Mouse (Mus musculus): ENCODE measurements at regions not wholly inside any gene's neighbourhood (a gene's known extent, or its start where the extent isn't known, plus 50 kb on each side); places are given as distances from the start of the nearest gene placed in this dataset.

DNA sequence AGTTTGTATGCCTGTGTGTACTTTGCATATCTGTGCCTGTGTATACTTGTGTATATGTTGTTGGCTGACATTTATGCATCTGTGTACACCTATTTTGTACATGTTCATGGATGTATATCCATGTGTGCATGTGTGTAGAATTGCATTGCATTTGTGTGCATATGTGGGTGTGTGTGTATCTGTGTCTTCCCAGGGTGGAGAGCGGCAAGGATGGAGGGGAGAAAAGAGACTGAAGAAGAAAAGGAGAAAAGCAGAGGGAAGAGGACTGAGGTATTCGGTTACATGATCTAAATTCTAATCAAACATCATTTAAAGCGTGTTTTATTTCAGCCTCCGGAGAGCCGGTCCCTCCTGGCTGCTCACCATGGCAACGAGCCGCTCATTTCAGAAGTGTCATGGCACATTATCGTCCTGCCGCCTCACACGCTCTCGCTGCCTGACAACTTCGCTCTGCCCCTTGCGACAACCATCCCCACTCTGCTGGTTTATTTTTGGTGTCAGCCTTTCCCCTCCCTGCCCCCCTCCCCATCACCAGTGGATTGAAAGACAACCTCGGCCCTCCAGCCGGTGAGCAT lies 58.6 kb downstream of the Mrm1 start:
- peak; percentile 61 to 62 for DNase-seq

GRCm38 (mm10) chr11:84759478-84759986 lies 59.8 kb downstream of the Mrm1 start:
- DNase-seq: peak; percentile 89 to 90

- no peak for DNase-seq
These were observed 67.3 kb downstream of the Mrm1 start for GRCm38 (mm10) chr11:84752007-84752406.

DNA sequence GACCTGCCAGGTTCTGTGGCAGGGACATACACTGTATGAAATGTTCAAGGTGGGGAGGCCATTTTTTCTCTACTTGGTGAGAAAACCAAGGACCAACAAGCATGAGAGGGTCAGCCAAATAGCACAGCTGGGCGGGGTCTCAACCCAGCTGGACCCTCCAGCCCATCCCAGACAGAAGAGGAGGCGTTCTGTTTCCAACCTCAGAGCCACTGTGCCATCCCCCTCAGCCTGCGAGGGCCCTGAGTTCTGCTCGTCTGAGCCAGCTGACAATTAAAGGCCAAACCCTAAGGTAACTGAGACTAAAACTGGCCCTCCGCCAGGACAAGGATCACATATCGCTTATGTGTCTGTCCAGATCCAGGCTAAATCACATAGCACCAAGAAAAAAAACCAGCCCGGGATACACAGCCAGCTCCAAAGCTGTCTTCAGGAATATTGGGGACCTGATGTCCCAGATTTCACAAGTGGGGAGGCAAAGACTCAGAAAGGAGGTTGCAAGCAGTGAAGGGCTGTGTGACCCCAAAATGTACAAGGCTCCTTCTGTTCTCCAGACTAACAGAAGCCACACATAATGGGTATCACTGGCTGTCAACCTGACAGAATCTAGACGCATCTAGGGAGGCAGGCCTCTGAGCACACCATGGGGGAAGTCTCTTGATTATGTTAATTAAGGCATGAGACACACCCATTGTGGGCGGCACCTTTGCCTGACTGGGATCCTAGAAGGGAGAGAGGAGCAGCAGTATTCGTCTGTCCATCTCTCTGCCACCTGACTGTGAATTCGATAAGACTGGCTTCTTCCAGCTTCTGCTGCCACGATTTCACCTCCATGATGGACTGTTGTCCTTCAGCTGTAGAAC lies 69.6 kb downstream of the Mrm1 start:
- peak in 1 of 2 experiments; percentile 20 for DNase-seq

GRCm38 (mm10) chr11:84738769-84739589 lies 80.3 kb downstream of the Mrm1 start:
- peak; percentile 45 to 52 for DNase-seq

DNA sequence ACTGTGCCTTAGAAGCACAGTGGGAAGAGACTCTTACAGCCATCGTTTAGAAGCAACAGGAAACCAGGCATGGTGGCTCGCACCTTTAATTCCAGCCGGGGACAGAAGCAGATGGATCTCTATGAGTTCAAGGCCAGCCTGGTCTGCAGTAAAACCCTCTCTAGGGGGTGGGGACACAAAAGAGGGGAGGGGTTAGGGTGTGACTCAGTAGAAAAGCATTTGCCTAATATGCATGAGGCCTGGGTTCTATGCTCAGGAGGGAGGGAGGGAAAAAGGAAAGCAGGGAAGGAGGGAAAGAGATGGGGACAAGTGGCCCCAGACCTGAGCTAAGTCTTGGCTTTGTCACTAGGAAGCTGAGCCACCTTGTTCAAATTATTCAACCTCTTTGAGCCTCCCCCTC lies 81.2 kb downstream of the Mrm1 start:
- no peak for DNase-seq

DNA sequence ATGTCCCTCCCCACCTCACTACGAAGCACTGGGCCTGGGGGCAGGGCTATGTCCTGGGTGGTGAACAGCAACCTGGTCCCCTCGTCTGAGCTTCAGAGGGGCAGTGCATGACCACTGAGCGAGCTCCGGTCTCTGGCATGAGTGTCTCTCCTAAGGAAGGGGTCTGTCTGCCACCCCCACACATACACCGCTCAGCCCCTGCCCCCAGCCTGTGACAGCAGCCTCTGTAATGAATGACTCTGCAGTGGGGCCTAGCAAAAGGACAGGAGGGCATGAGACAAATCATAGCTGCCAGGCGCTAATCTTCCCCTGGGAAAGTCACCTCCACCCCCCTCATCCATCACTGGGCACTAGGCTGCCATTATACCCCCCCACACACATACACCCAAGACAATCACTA lies 87.4 kb downstream of the Mrm1 start:
- no peak for DNase-seq

DNA sequence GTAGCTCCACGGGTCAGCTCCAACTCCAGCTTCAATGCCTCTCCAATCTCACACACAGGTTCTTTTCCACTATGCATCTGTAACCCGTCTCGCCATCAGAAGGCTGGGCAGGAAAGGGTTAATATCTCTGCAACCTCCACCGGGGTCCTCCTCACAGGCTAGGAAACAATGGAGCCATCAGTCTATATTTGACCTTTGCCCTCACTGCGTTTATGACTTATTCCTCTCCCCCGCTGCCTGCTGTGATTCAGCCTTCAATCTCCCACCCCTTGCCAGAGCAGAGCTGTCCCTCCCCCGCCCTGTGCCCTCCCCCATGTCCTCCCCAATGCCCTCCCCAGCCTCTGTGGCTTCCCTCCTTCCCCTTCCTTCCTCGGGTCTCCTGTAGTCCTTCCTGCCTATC lies 89.1 kb downstream of the Mrm1 start:
- DNase-seq: no peak

DNA sequence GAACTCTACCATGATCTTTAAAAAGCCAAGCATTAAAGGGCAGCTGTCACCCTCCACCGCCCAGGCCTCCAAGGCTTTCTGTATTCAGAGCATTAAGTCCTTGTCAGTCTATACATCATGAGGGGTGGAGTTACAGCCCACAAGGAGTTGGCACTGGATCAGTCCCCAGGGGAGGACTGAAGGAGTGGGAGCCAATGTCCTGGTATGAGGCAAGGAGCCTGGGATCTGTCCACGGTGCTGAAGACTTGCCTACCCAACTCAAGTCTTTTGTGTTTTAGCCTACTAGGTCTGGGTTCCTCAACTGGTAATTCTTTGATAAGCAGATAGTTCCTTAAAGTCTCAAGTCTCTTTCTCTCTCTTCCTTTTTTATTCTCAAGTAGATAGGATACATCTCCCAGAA lies 90.1 kb downstream of the Mrm1 start:
- DNase-seq: no peak

DNA sequence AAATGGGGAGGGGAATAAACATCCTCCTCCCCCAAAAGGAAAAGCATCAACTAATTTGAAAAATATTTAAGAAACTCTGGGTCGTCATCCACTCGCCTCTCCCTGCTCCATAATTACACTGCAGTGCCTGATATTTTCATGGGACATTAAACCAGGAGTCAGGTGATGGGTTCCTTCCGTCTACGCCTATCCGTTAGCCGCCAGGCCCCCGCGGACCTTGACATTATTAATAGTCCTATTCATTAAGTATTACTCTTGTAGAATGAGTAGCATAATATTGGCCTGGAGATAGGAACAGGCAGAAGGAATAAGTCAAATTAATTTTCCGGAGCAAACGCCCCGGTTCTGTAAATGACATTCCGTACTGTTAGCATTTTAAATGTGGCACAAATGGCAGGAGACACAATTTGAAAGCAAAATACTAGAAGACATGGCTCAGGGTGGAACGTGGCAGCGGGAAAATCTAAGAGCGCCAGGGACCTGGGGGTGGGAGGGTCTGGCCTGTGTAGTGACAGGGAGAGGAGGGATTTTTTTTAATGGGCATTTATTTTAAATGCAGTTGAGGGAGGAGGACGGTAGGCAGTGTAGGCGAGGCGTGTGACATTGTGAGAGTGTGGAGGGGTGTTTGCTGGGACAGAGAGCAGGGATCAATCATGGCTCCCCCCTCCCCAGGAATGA lies 93.2 kb downstream of the Mrm1 start:
- no peak for DNase-seq

DNA sequence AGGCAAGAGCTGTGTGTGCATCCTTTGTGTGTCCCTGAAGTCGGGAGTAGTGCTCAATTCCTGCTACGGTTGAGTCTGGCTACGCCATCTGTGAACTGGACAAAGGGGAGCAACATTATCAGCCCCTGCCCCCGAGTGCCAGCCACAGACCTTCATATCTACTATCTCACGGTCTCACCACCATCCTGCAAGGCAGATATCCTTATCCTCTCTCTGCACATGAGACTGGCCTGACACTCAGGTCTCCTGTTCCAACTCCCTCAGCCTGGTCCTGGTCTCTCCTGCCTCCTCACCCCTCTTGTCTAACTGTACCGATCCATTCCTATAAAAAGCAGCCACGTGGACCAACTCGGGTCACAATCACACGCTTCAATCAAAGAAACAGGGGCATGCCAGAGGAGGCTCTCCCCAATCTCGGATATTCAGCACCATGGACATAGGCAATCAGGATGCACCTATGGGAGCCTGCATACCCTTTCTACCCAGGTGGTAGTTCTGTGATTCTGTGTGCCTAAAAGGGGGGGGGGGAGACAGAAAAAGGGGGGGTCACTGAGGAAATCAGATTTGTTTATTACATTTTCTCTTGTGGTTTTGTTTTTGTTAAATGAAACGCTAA lies 94.0 kb downstream of the Mrm1 start:
- DNase-seq: no peak

DNA sequence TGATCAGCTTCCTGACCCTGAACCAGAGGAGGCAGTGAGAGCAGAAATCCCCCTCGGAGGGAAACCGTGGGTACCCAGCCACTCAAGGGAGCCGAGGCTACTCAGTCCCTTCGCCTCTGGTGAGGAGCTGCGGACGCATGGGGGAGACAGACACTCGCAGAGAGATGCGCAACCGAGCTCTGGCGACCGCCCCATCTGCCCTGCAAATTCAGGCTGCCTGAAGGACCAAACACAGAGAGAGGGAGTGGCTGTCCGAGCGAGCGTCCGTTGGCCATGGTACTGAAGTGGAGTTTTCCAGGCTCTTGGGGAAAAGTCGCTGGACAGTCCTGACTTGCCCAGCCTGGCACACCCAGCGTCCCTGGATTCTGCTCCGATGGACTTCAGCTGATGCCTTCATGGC lies 95.2 kb downstream of the Mrm1 start:
- DNase-seq: peak; percentile 76 to 79

DNA sequence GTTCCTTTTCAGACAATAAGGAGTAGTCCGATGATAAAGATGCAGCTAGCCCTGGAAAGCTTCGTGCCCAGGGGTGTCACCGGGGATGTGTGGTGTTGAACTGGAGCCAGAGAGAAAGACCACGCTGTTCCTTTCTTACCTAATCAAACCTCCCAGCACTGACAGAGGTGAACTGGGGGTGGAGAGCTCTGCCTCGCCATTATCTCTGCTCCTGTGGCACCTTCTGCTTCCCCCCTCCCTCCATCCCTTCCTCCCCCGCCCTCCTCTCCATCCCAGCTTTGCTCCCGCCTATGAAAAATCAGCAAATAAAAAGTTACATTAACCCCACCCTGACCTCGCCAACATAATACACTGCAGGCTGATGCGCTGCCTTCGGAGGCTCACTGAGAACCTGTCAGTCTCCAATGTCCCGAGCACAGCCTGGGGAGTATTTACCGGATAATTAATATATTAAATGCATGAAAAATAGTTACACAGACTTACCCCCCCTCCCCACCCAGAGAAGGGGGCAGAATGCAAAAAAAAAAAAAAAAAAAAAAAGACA lies 96.6 kb downstream of the Mrm1 start:
- no peak for DNase-seq

GRCm38 (mm10) chr11:84721979-84722378 lies 97.3 kb downstream of the Mrm1 start:
- DNase-seq: peak; percentile 41 to 54

DNA sequence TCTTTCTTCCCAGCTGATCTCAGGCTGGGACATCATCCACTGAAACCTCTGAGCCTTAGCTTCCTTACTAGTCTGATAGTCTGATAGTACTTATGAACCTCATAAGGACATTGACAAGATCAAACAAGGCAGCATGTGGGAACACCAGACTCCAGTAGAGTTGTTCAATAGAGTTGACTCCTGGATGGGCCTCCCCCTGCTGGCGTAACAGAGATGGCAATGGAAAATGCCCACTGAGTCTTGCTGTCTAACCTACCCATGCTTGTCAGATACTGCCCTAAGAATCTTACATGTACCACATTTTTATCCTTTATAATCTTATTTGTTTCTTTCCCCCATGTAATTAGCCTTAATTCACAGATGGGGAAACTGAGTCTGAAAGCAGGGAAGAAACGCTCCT lies 98.2 kb downstream of the Mrm1 start:
- DNase-seq: no peak

DNA sequence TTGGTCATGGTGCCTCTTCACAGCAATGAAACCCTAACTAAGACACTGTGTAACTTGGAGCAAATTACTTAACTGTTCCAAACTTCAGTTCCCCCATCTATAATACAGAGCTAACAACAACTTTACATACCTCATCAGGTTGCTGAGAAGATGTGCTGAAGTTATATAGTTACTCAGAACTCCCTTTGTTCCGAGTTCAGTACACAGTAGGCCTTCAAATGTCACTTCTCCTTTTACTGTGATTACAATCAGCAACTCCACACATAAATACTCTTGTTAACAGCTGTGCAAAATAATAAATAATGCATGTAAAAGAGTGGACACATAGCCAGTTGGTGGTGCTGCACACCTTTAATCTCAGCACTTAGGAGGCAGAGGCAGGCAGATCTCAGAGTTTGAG lies 99.5 kb downstream of the Mrm1 start:
- DNase-seq: no peak

DNA sequence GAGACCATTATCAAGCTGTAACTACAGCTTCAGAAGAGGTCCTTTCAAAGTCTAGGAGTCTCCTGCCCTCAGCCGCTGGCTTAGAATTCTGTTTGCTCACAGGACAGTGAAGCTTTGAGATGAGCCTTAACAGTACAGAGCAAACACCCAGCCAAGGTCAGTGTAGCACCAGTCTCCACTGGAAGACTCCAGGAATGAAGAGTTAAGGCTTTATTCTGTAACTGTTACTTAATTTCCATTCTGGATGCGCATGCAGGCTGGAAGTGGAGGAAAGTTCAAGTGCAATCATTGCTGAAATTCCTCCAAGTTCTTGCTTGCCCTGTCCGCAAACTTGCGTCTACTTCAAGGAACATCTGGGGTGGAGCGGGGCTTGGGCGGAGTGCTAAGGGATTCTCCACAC lies 106.6 kb downstream of the Mrm1 start:
- no peak for DNase-seq

GRCm38 (mm10) chr11:84711886-84712285 lies 107.4 kb downstream of the Mrm1 start:
- DNase-seq: no peak

GRCm38 (mm10) chr11:84708222-84708730 lies 111.0 kb downstream of the Mrm1 start:
- DNase-seq: no peak

DNA sequence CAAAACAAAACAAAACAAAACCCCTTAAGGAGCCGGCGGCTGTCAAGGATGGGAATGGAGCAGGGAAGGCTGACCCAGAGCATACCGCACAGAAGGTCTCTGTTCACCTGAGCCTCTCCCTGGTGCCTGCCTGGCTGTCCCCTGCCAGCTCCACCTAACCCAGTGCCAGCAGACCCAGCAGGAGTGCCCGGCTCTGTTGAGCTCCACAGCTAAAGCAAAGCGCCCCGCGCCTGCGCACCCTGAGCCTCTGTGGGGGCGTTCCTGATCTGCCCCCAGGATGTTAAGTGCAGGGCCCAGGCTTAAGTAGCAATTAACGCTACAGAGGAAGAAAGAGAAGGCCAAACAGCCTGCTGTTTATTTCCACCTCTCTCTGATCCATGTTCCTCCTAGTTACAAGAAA lies 111.5 kb downstream of the Mrm1 start:
- peak; percentile 86 to 94 for DNase-seq

GRCm38 (mm10) chr11:84706692-84707091 lies 112.6 kb downstream of the Mrm1 start:
- DNase-seq: peak; percentile 55 to 57
